Mouse (Mus musculus) T-helper 1 cell (primary cell): ENCODE data around the gene Fgd3.

ENCODE experiments used
- in situ Hi-C: fragments of 300-600 bp; cut with MboI, MseI; formaldehyde crosslinking; loops from one replicate; pipeline ENCODE4 v1.15.1; 2025; ENCODE audit warnings: high pct_unique_total_duplicates

Gene Fgd3

GRCm38 (mm10) chr13:49341831-49342722 lies 22.0 kb upstream of the Fgd3 start:
- in situ Hi-C loops, result loop anchor here (5.0 to 25.0 kb wide), 2 partner anchors 80 to 805 kb away; partner anchors contain the start of gene Ippk

GRCm38 (mm10) chr13:49341012-49341830 lies 21.1 kb upstream of the Fgd3 start, which contains the start of gene Bicd2:
Gene Bicd2, plus strand, starts transcription at chr13:49341585.
- in situ Hi-C loops, result loop anchor here (5.0 to 25.0 kb wide), 2 partner anchors 81 to 804 kb away; partner anchors contain the start of gene Ippk

GRCm38 (mm10) chr13:49338893-49339546 lies 18.9 kb upstream of the Fgd3 start:
- in situ Hi-C loops, result loop anchor here (25.0 kb wide), 1 partner anchor 802 kb away; no protein-coding TSS in a partner anchor

GRCm38 (mm10) chr13:49335077-49335982 lies 15.2 kb upstream of the Fgd3 start:
- in situ Hi-C loops, result loop anchor here (25.0 kb wide), 1 partner anchor 798 kb away; no protein-coding TSS in a partner anchor

- in situ Hi-C loops, result loop anchor here (25.0 kb wide), 1 partner anchor 796 kb away; no protein-coding TSS in a partner anchor
Observed at GRCm38 (mm10) chr13:49333250-49333649, 13.1 kb upstream of the Fgd3 start.

- in situ Hi-C loops, result loop anchor here (25.0 kb wide), 1 partner anchor 791 kb away; no protein-coding TSS in a partner anchor
Observed at GRCm38 (mm10) chr13:49328101-49328500, 8.0 kb upstream of the Fgd3 start.

- in situ Hi-C loops, result loop anchor here (25.0 kb wide), 1 partner anchor 789 kb away; no protein-coding TSS in a partner anchor
Observed at GRCm38 (mm10) chr13:49326246-49327206, 6.4 kb upstream of the Fgd3 start.

GRCm38 (mm10) chr13:49324871-49325270 lies 4.8 kb upstream of the Fgd3 start:
- in situ Hi-C loops, result loop anchor here (25.0 kb wide), 1 partner anchor 788 kb away; no protein-coding TSS in a partner anchor

GRCm38 (mm10) chr13:49322739-49323138 lies 2.6 kb upstream of the Fgd3 start:
- in situ Hi-C loops, result no loop called here

- in situ Hi-C loops, result no loop called here
Observed at GRCm38 (mm10) chr13:49322169-49322568, 2.1 kb upstream of the Fgd3 start.

- in situ Hi-C loops, result no loop called here
Observed at GRCm38 (mm10) chr13:49321452-49321851, 1.3 kb upstream of the Fgd3 start.

- in situ Hi-C loops, result no loop called here
Observed at GRCm38 (mm10) chr13:49320514-49320913, 403 bp upstream of the Fgd3 start.

GRCm38 (mm10) chr13:49317914-49318313 lies 2.2 kb downstream of the Fgd3 start:
- in situ Hi-C loops, result no loop called here

- in situ Hi-C loops, result no loop called here
Observed at GRCm38 (mm10) chr13:49317508-49317907, 2.6 kb downstream of the Fgd3 start.

- in situ Hi-C loops, result no loop called here
Observed at GRCm38 (mm10) chr13:49316386-49317162, 3.5 kb downstream of the Fgd3 start.

- in situ Hi-C loops, result no loop called here
Observed at GRCm38 (mm10) chr13:49311642-49312041, 8.5 kb downstream of the Fgd3 start.

- in situ Hi-C loops, result no loop called here
Observed at GRCm38 (mm10) chr13:49309501-49309900, 10.6 kb downstream of the Fgd3 start.

GRCm38 (mm10) chr13:49308861-49309403 lies 11.2 kb downstream of the Fgd3 start:
- in situ Hi-C loops, result no loop called here
